Mouse (Mus musculus) spleen, postnatal 4 days (tissue): ENCODE results near the gene Celf5.
"Not testable (repeated sequence)": the region's sequence is repeated elsewhere in the genome, so short reads cannot be mapped to it uniquely, and the experiment has no call there.

Experiments
- DNase-seq, 2 experiments: peaks; one replicate each; pipeline ENCODE4 v3.0.0; 2022; ENCODE audit warnings: low spot score in 2 of 2

The Celf5 gene

DNA sequence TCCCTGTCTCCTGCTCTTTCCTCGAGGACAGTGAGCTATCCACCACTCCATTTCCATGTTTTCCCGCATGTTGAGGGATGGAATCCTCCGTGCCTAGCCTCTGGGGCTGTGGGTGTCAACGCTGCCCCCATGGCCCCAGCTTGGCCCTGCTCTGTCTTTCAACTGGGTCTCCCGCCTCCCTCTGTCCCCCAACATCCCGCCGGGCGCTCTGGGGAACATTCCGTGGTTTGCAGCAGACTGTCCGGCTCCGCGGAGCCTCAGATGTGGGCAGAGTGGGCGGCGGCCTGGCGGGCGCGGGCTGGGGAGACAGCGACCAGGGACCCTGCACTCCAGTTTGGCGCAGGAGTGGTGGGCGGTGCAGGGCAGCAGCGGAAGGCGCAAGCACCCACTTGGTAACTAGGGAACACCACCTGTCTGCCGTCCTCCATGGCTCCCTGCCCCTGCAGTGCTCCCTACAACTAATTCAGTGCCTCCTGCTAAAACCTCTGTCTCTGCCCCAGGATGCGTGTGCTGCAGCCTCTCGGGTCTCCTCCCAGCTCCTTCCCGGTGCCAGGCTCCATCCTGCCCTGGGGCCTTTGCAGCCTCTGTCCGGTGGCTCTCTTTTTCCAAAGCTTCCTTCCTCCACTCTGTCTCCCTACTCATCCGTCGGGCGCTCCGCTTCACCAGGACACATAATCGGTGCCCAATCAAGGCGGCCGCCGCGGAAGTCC, 30.1 kb downstream of the Celf5 start:
- DNase-seq, result peak in 1 of 2 experiments; percentile 63

DNA sequence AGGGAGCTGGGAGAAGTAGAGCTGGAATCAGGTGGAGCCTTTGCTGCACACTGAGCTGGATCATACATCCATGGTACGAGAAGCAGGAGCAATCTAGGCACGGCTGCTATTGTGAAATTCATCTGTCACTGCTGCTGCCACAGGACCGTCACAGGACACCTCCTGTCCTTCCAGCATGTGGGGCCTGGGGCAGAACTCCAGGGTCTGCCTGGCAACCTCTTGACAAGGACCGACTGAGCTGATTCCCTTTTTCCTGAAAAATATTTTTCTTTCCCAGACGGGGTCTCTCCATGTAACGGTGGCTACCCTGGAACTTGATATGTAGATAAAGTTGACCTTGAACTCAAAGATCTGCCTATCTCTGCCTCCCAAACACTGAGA, 31.2 kb downstream of the Celf5 start:
- no peak for DNase-seq

DNA sequence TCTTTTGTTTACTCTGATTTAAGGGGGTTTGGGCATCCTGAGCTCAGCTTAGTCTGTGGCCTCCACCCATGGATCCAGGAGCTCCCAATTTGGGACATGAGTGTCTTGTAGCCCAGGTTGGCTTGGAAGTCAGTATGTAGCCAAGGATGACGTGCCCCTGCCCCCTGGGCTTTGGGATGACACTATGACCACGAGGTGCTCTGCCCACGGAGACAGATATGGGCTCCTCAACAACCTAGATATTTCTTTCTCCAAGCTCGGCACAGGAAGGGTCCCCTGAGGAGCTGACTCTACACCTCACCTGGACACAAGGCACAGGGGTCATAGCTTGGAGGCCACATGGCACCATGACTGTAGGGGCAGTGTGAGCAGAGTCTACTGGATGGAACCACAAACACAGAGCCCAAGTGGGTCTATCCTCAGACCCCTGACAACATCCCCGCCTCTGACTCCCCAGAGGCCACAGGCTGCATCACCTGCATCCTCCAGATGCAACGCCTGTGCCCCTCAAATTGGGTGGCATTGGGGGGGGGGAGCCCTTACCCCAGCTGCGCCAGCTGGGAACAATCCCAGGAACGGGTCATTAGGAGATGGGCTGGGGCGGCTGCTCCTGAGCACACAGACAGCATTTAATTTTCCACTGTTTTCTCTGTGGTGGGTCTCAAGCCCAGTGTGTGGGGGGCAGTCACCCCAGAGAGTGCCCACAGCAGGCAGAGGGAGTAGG, 31.7 kb downstream of the Celf5 start:
- peak in 1 of 2 experiments; percentile 56 for DNase-seq

DNA sequence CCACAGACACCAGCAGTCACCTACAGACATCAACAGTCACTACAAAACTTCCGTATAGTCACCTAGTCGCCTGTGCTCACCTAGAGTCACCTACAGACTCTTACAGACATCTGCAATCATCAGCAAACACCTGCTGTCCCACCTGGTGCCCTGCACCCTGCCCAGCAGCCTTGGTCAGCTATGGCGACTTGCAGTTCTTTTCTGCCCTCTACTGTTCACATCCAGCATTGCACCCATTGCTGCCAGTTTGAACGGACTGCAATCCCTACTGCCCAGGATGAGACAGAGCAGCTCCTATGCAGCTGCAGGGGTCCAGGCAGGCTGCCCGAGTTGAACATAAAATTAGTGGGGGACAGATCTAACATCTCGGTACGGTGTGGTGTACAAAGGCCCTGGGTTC, 32.4 kb downstream of the Celf5 start:
- peak; percentile 82 to 93 for DNase-seq

DNA sequence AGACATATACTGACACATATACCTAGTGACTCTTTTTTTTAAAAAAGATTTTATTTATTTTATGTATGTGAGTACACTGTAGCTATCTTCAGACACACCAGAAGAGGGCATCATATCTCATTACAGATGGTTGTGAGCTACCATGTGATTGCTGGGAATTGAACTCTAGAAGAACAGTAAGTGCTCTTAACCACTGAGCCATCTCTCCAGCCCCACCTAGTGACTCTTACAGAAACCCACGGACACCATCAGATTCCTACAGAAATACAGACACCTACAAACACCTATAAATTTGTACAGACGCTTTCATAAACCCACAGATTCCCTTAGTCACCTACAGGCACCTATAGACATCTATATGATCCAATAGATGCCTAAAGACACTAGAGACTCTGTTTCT, 37.0 kb downstream of the Celf5 start:
- DNase-seq, result not testable (repeated sequence)

GRCm38 (mm10) chr10:81441019-81441418, 41.5 kb downstream of the Celf5 start:
- no peak for DNase-seq

- DNase-seq, result peak in 1 of 2 experiments; percentile 14
Measured at GRCm38 (mm10) chr10:81435436-81435835, 47.1 kb downstream of the Celf5 start.

DNA sequence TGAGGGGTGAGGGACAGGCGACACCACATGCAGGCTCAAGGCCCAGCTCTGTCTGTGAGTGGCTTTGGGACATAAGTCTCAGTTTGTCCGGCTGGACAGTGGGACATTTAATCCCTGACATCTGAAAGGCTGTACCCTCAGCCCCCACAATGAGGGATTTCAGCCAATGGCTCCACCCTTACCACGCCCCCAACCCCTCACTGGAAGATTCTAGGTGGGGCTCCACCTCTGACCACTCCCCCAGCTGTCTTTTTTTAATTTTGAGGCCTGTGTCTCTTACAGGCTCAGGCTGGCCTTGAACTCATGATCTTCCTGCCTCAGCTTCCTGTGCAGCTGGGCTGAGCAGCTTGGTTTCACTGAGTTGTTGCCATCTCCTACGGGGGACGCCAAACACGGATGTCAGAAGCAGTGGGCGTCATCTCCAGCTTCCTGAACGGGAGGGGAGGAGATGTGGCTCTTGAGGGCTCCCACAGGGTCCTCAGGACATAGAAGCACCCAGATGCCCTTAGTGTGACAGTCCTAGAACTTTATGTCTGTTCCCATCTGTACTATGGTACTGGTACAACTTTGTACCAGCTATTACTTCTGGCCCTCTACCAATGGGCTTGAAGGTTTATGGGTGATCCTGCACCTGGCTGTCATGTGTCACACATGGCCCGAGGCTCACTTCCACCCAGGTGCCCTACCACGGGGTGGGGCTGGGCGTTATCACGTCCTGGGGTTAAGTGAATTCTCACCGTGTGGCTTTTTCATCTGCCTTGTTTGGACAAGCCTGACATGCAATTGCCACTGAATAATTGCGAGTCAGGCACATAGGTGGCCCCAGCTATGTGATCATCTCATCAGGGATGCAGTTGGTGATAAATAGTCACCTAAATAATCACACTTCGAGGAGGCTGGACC, 47.9 kb downstream of the Celf5 start:
- peak; percentile 34 to 68 for DNase-seq

DNA sequence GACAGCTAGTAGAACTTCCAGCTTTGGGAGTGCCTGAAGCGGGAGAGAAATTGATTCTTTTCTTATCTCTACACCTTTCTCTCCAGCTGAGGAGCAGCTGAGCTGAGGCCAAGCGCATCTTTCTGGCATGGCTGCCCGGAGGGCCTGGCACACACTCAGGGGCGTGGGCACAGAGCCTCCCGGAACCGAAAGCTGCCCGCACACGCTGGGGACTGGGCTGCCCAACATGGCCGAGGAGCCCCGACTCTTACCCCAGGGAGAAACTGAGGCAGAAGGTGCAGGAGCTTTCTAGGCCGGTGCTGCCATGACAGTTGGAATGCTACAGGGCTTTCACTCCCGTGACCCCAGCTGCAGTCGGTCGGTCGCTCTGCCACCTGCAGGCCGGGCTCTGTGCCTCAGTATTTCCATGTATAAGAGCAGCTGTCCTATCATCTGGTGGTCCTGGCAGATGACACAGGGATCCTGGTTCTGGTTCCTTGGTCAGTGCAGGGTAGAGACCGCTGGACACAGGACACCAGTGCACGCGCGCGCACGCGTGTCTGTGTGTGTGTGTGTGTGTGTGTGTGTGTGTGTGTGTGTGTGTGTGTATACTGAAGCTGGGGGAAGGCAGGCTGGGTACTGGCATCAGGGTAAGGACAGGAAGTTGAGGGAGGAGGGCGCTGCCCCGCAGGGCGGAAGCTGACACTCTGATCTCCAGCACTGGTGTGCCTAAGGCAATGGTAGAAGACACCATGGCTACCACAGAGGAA, 48.8 kb downstream of the Celf5 start:
- peak; percentile 48 to 68 for DNase-seq

- peak; percentile 90 for DNase-seq
Measured at GRCm38 (mm10) chr10:81432868-81433262, 49.6 kb downstream of the Celf5 start.

- peak in 1 of 2 experiments; percentile 70 for DNase-seq
Measured at GRCm38 (mm10) chr10:81432169-81432867, 50.2 kb downstream of the Celf5 start.

- DNase-seq, result peak; percentile 23 to 61
Measured at GRCm38 (mm10) chr10:81431526-81432168, 50.9 kb downstream of the Celf5 start.

GRCm38 (mm10) chr10:81430831-81431525, 51.5 kb downstream of the Celf5 start:
- DNase-seq, result peak; percentile 40 to 79

DNA sequence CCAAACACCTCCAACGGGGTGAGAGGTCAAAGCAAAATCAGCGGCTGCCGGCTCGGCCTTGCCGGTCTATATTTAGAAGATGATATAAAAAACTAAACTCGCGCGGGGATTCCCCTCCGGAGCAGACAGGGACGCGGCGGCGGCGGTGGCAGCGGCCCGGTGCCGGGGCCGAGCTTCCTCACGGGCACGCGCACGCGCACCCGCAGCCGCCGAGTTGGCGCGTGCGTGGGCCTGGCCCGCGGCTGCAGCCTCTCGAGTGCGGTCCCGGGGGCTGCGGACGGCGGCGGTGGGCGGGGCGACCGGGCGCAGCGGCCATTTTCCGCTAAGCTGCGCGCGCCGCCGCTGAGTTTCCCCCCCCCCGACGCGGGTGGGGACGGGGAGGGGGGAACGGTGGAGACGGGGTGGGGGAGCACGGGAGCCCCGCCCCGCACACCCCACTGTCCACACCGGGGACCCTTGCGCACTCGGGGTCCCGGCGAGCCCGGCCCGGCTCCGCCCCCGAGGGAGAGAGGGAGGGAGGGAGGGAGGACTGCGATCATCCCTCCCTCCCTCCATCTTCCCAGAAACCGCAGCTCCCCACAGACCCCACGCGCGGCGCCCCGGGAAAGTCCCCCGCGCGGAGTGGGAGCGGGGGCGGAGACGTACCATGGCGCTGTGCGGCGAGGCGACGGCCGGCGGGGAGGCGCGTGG, 52.2 kb downstream of the Celf5 start:
- DNase-seq, result peak; percentile 76 to 90

GRCm38 (mm10) chr10:81429605-81430061, 52.9 kb downstream of the Celf5 start:
- peak; percentile 86 to 89 for DNase-seq

DNA sequence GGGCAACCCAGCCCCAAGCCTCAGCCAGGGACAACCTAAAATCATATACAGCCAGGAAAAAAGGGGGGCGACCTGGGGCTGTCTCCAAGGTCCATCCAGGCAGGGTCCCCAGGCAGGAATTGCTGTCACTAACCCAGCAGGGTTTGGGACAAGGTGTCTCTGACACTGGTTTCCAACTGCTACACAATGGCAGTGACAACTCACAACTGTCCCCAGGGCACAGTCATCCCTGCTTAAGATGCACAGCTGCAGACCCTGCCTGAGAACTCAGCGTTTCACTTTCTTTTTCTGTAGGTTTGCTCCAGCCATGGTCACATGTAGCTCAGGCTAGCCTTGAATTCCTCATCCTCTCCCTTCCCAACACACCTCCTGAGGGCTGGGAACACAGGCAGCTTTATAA, 53.4 kb downstream of the Celf5 start:
- peak; percentile 14 to 63 for DNase-seq

GRCm38 (mm10) chr10:81428507-81428870, 54.0 kb downstream of the Celf5 start:
- peak in 1 of 2 experiments; percentile 10 for DNase-seq

GRCm38 (mm10) chr10:81427804-81428506, 54.6 kb downstream of the Celf5 start:
- DNase-seq, result peak; percentile 12 to 62
